Mouse (Mus musculus): ENCODE results near the gene Gatd1.

Gatd1 gene

GRCm38 (mm10) chr7:141441460-141441859 lies 27.5 kb upstream of the Gatd1 start:
- DNase-seq = peak in 1 of 2 experiments; percentile 26

GRCm38 (mm10) chr7:141440613-141441012 lies 26.7 kb upstream of the Gatd1 start:
- DNase-seq = peak; percentile 73 to 81

- DNase-seq = no peak
Observed at GRCm38 (mm10) chr7:141439811-141440210, 25.9 kb upstream of the Gatd1 start.

GRCm38 (mm10) chr7:141439140-141439679 lies 25.3 kb upstream of the Gatd1 start:
- DNase-seq = no peak

GRCm38 (mm10) chr7:141438201-141438968 lies 24.4 kb upstream of the Gatd1 start:
- no peak for DNase-seq

GRCm38 (mm10) chr7:141437178-141438120 lies 23.5 kb upstream of the Gatd1 start, which contains the start of gene Slc25a22:
TSS of gene Slc25a22 (minus strand) at chr7:141437892.
- peak; percentile 87 to 89 for DNase-seq

- DNase-seq = no peak
Observed at GRCm38 (mm10) chr7:141436523-141436892, 22.6 kb upstream of the Gatd1 start.

GRCm38 (mm10) chr7:141435856-141436522 lies 22.1 kb upstream of the Gatd1 start:
- no peak for DNase-seq

- DNase-seq = peak; percentile 53 to 61
Observed at GRCm38 (mm10) chr7:141435129-141435855, 21.4 kb upstream of the Gatd1 start.

- DNase-seq = no peak
Observed at GRCm38 (mm10) chr7:141434464-141434863, 20.5 kb upstream of the Gatd1 start.

- no peak for DNase-seq
Observed at GRCm38 (mm10) chr7:141433517-141434400, 19.8 kb upstream of the Gatd1 start.

GRCm38 (mm10) chr7:141432741-141433516 lies 19.0 kb upstream of the Gatd1 start:
- no peak for DNase-seq

- no peak for DNase-seq
Observed at GRCm38 (mm10) chr7:141432186-141432611, 18.3 kb upstream of the Gatd1 start.

GRCm38 (mm10) chr7:141431434-141432185 lies 17.7 kb upstream of the Gatd1 start:
- no peak for DNase-seq

GRCm38 (mm10) chr7:141430585-141431240 lies 16.8 kb upstream of the Gatd1 start:
- no peak for DNase-seq

- no peak for DNase-seq
Observed at GRCm38 (mm10) chr7:141429840-141430584, 16.1 kb upstream of the Gatd1 start.

- peak; percentile 44 to 56 for DNase-seq
Observed at GRCm38 (mm10) chr7:141429310-141429709, 15.4 kb upstream of the Gatd1 start, which contains the start of gene Cend1. TSS of gene Cend1 (minus strand) at chr7:141429491.

GRCm38 (mm10) chr7:141428701-141429100 lies 14.8 kb upstream of the Gatd1 start:
- DNase-seq = no peak
